Mouse (Mus musculus) hindbrain, embryonic 16.5 days (tissue): ENCODE data around the gene Lipe. TPM values are rescaled to one million over a fixed set of nuclear protein-coding genes. Genes with fewer than 3 reads are reported as not detected.

ENCODE experiments used
- ATAC-seq: fragments of 200-750 bp; cut with Nextera tagmentation; 2 replicates; pipeline ENCODE4 v1.8.0; 2017; ENCODE audit warnings: moderate TSS enrichment, moderate library complexity
- H3K27ac ChIP-seq: fragments of 300-500 bp; sonication (generic); 2 replicates; pipeline ENCODE4 v1.5.1; 2014; ENCODE audit warnings: low read depth, mild to moderate bottlenecking, control low read depth, low read length, moderate library complexity
- H3K27me3 ChIP-seq: fragments of 300-500 bp; sonication (generic); replicated peaks from 2 replicates; pipeline ENCODE4 v1.6.1; 2014; ENCODE audit warnings: low read length; ENCODE audit not compliant: control insufficient read depth, insufficient read depth
- H3K36me3 ChIP-seq: fragments of 300-500 bp; sonication (generic); 2 replicates; pipeline ENCODE4 v1.6.1; 2014; ENCODE audit warnings: mild to moderate bottlenecking, low read length, moderate library complexity, mixed read lengths; ENCODE audit not compliant: control insufficient read depth, insufficient read depth
- H3K4me1 ChIP-seq: fragments of 300-500 bp; sonication (generic); 2 replicates; pipeline ENCODE4 v1.6.1; 2014; ENCODE audit warnings: low read depth, low read length; ENCODE audit not compliant: control insufficient read depth, insufficient read depth
- H3K4me2 ChIP-seq: fragments of 300-500 bp; sonication (generic); 2 replicates; pipeline ENCODE4 v1.6.1; 2014; ENCODE audit warnings: mild to moderate bottlenecking, low read length, control low read depth, moderate library complexity
- H3K4me3 ChIP-seq: fragments of 300-500 bp; sonication (generic); 2 replicates; pipeline ENCODE4 v1.5.1; 2014; ENCODE audit warnings: mild to moderate bottlenecking, low read length, control low read depth, moderate library complexity
- H3K9ac ChIP-seq: fragments of 300-500 bp; sonication (generic); 2 replicates; pipeline ENCODE4 v1.6.1; 2014; ENCODE audit warnings: low read depth, mild to moderate bottlenecking, control low read depth, low read length, moderate library complexity
- H3K9me3 ChIP-seq: fragments of 300-500 bp; sonication (generic); 2 replicates; pipeline ENCODE4 v1.6.1; 2014; ENCODE audit warnings: mild to moderate bottlenecking, low read length, moderate library complexity; ENCODE audit not compliant: control insufficient read depth
- WGBS: fragments of 180-500 bp; shearing (Covaris S2); extraction: QIAGEN DNeasy Blood & Tissue Kit; methylation state at CpG from one replicate; pipeline ENCODE4 v1.1.7; 2014; 5-methylcytosine and 5-hydroxymethylcytosine counted together
- polyA plus RNA-seq: library from polyadenylated mRNA; unstranded; fragments of >200 nt; fragmentation: Nextera tagmentation; extraction: Ambion mirVana; gene quantifications from 2 replicates; pipeline ENCODE4 v1.2.1, GENCODE M21; 2015

Gene Lipe
- polyA plus RNA-seq, 1 experiment from 2014 or later, result 12.4 TPM

DNA sequence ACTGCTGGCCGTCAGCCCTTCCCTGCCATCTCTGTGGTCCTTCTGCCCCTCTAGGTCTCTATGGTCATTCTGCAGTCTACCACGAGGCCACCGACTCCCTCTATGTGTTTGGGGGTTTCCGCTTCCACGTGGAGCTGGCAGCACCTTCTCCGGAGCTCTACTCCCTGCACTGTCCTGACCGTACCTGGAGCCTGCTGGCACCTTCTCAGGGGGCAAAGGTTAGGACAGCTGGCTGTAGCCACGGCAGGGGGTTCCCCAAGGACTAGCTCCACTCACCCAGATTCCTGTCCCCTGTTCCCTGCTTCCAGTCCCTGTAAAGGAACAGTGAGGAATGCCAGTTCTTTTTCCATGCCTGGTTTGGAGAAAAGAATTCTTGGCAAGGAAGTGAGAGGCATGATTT is 49.6 kb downstream of the Lipe start:
- H3K9ac ChIP-seq, result no peak overlapping the region
- H3K4me2 ChIP-seq, result no peak overlapping the region

DNA sequence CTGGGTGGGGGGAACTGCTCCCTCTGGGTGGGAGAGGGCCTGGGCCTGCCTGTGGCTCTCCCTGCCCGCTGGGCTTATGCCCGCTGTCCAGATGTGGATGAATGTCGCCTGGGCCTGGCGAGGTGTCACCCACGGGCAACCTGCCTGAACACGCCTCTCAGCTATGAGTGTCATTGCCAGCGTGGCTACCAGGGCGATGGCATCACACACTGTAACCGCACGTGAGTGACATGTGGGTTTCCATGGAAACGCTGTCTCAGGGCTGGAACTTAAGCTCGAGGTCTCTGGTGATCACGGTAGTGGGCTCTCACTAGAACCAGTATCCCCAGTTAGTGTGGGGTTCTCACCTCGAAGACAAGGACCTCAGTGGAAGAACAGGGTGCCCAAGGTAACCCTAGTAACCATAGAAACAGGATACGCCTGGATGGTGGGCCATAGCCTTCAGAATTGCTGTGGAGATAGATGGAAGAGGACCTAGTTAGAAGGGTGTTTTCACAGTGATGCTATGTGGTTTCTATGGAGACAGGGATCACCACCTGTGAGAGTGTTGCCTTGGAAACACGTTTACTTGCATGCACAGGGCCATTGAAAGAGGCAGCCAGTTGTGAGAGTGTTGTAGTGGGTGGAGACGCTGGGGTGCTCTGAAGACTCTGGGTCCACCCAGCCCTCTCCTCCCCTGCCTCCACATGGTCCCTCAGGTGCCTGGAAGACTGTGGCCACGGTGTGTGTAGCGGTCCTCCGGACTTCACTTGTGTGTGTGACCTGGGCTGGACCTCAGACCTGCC is 57.3 kb downstream of the Lipe start:
- no peaks in the 10 kb centered on the region; the same call in 1 of the 2 replicates for H3K4me1 ChIP-seq
- no peak overlapping the region for H3K4me2 ChIP-seq
- peaks cover 41% of the 10 kb centered on the region for H3K36me3 ChIP-seq
- no peak overlapping the region for H3K4me3 ChIP-seq
- ATAC-seq, result peak; percentile 73
- H3K27me3 ChIP-seq, result no peaks in the 10 kb centered on the region
- WGBS, result 66% methylated on average over 20 of the region's 20 CpGs
- H3K27ac ChIP-seq, result no peak overlapping the region
- H3K9me3 ChIP-seq, result no peaks in the 10 kb centered on the region
- H3K9ac ChIP-seq, result no peak overlapping the region

More for the DNA sequence above, 49.6 kb downstream of the Lipe start:
- Histone ChIP-seq H3K27ac (no peak overlapping the region), H3K36me3 (peaks cover 63% of the 10 kb centered on the region), H3K27me3 (no peaks in the 10 kb centered on the region), H3K4me3 (no peak overlapping the region), H3K4me1 (no peaks in the 10 kb centered on the region), H3K9me3 (peaks cover 5% of the 10 kb centered on the region)
- no peak for ATAC-seq
- 86% methylated on average over 8 of the region's 8 CpGs for WGBS

DNA sequence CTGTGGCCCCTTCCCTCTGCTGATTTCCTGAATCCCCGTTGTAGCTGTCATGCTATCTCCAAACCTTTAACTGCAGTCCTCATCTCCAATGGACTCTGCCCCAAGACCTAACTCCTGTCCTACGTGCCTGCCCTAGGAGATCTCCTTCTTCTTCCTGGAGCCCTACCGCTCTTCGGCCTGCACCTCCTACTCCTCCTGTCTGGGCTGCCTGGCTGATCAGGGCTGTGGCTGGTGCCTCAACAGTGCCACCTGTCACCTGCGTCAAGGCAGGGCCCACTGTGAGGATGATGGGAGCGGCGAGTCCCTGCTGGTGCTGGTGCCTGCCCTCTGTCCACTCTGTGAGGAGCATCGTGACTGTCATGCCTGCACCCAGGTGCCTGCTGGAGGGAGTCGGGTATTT is 59.2 kb downstream of the Lipe start:
- ATAC-seq, result no peak
- Histone ChIP-seq H3K9me3 (no peaks in the 10 kb centered on the region), H3K4me3 (no peak overlapping the region), H3K36me3 (peaks cover 47% of the 10 kb centered on the region), H3K4me1 (no peaks in the 10 kb centered on the region; the same call in 1 of the 2 replicates), H3K4me2 (no peak overlapping the region), H3K27ac (no peak overlapping the region), H3K27me3 (no peaks in the 10 kb centered on the region), H3K9ac (no peak overlapping the region)
- 93% methylated on average over 9 of the region's 9 CpGs for WGBS

DNA sequence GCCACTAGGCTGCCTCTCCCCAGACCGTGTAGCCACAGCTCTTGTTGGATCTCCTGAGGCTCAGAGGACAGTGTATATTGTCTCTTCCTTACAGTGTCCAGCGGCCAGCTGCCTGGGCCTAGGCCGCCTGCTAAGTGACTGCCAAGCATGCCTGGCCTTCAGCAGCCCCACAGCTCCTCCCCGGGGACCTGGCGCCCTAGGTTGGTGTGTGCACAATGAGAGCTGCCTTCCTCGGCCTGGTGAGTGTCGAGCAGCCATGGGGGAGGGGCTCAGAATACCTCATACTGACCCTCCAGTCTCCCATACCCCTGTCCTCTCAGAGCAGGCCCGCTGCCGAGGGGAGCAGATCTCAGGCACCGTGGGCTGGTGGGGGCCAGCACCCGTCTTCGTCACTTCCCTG is 64.0 kb downstream of the Lipe start:
- H3K36me3 ChIP-seq, result peaks cover 41% of the 10 kb centered on the region
- no peak for ATAC-seq

DNA sequence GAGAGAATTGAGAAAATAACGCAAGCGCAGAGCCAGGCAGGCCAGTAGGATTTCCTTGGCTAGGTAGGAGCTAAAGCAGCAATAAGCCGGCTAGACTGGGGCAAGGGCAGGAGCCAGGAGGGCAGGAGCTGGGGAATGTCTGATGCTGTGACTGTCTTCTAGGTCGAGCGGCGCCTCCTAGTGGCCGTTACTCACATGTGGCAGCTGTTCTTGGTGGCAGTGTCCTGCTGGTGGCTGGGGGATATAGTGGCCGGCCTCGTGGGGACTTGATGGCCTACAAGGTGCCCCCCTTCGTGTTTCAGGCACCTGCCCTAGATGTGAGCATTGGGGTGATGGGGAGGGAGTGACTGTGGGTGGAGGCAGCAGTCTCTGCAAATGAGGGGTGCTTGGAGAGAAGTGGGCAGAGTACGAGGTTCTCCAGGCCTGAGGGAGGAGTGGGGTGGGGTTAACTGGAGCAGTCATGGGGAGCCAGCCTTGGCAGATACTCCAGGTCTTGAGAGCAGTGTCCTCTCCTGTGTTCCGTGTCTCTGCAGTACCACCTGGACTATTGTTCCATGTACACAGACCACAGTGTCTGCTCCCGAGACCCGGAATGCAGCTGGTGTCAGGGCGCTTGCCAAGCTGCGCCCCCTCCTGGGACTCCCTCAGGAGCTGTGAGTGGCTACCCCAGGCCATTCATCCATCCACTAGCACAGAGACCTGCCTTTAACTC is 64.8 kb downstream of the Lipe start:
- peaks cover 42% of the 10 kb centered on the region for H3K36me3 ChIP-seq
- 0 out of 2 replicates have a peak, but pooled peaks have one; percentile 57 for ATAC-seq
- WGBS, result 32% methylated on average over 16 of the region's 16 CpGs

More for the DNA sequence above, 64.0 kb downstream of the Lipe start:
- no peaks in the 10 kb centered on the region for H3K27me3 ChIP-seq
- H3K4me1 ChIP-seq, result no peaks in the 10 kb centered on the region
- no peak overlapping the region for H3K27ac ChIP-seq
- 85% methylated on average over 12 of the region's 12 CpGs for WGBS
- no peak overlapping the region for H3K4me2 ChIP-seq
- H3K9me3 ChIP-seq, result no peaks in the 10 kb centered on the region
- no peak overlapping the region for H3K9ac ChIP-seq
- H3K4me3 ChIP-seq, result no peak overlapping the region

More for the DNA sequence above, 64.8 kb downstream of the Lipe start:
- Histone ChIP-seq H3K4me2 (no peak overlapping the region), H3K4me3 (no peak overlapping the region), H3K27ac (no peak overlapping the region), H3K4me1 (no peaks in the 10 kb centered on the region), H3K27me3 (no peaks in the 10 kb centered on the region), H3K9ac (no peak overlapping the region), H3K9me3 (no peaks in the 10 kb centered on the region)

Other genes starting within 250 kb of the Lipe start
- gene Pou2f2, start 219.0 kb downstream of the Lipe start, polyA plus RNA-seq, result 19.8 and 28.7 TPM in 2 replicates
- gene Dedd2, start 178.1 kb downstream of the Lipe start, polyA plus RNA-seq, result 14.2 and 14.8 TPM in 2 replicates
- 1.6 and 1.8 TPM in 2 replicates for gene Zfp526, start 177.3 kb downstream of the Lipe start, polyA plus RNA-seq
- 13.0 and 16.4 TPM in 2 replicates for gene Gsk3a, start 160.9 kb downstream of the Lipe start, polyA plus RNA-seq
- 3.7 and 4.3 TPM in 2 replicates for gene Erf, start 147.9 kb downstream of the Lipe start, polyA plus RNA-seq
- 31.0 and 36.4 TPM in 2 replicates for gene Cic, start 131.0 kb downstream of the Lipe start, polyA plus RNA-seq
- gene Pafah1b3, start 100.7 kb downstream of the Lipe start, polyA plus RNA-seq, result 566 and 571 TPM in 2 replicates
- gene Prr19, start 97.3 kb downstream of the Lipe start, polyA plus RNA-seq, result 4.7 and 4.8 TPM in 2 replicates
- gene Tmem145, start 92.6 kb downstream of the Lipe start, polyA plus RNA-seq, result 78.7 and 85.0 TPM in 2 replicates
- gene Megf8, start 81.5 kb downstream of the Lipe start, polyA plus RNA-seq, result 23.6 and 23.7 TPM in 2 replicates
- 0.54 and 0.90 TPM in 2 replicates for gene Cnfn, start 29.0 kb downstream of the Lipe start, polyA plus RNA-seq
- 0.65 and 1.1 TPM in 2 replicates for gene Cxcl17, start 14.2 kb upstream of the Lipe start, polyA plus RNA-seq
- gene Ceacam1, start 78.9 kb upstream of the Lipe start, polyA plus RNA-seq, result 0.59 and 1.6 TPM in 2 replicates
- 0.05 and 0.16 TPM in 2 replicates for gene Ceacam2, start 141.1 kb upstream of the Lipe start, polyA plus RNA-seq
- gene Erich4, start 217.2 kb upstream of the Lipe start, polyA plus RNA-seq, result not detected in 2 replicates
- 51.4 and 52.0 TPM in 2 replicates for gene Dmac2, start 220.7 kb upstream of the Lipe start, polyA plus RNA-seq
- gene B3gnt8, start 227.9 kb upstream of the Lipe start, polyA plus RNA-seq, result 0.89 and 1.1 TPM in 2 replicates